Mouse (Mus musculus) heart, adult 2 months (tissue): ENCODE results near the gene Ypel2.

Source experiments
- CTCF ChIP-seq: fragments of 200-600 bp; IDR thresholded peaks from 2 replicates; pipeline ENCODE4 v1.8.1; 2022; ENCODE audit warnings: antibody characterized with exemption, mild to moderate bottlenecking, moderate library complexity
- EP300 ChIP-seq: fragments of 200-500 bp; IDR thresholded peaks from 2 replicates; pipeline ENCODE4 v1.6.1; 2011; ENCODE audit warnings: low read depth, low read length, control low read depth; ENCODE audit not compliant: insufficient read depth
- POLR2A ChIP-seq: fragments of 200-500 bp; IDR thresholded peaks from 2 replicates; pipeline ENCODE4 v1.6.1; 2011; ENCODE audit warnings: mild to moderate bottlenecking, low read depth, low read length, control low read depth; ENCODE audit not compliant: insufficient read depth

GRCm38 (mm10) chr11:86934895-86935294 lies 58.6 kb downstream of the Ypel2 start:
- TF ChIP-seq CTCF (no peak), POLR2A (no peak), EP300 (no peak)
